ENCODE assay signal across 15 mouse cellular contexts in the genomic region with DNA sequence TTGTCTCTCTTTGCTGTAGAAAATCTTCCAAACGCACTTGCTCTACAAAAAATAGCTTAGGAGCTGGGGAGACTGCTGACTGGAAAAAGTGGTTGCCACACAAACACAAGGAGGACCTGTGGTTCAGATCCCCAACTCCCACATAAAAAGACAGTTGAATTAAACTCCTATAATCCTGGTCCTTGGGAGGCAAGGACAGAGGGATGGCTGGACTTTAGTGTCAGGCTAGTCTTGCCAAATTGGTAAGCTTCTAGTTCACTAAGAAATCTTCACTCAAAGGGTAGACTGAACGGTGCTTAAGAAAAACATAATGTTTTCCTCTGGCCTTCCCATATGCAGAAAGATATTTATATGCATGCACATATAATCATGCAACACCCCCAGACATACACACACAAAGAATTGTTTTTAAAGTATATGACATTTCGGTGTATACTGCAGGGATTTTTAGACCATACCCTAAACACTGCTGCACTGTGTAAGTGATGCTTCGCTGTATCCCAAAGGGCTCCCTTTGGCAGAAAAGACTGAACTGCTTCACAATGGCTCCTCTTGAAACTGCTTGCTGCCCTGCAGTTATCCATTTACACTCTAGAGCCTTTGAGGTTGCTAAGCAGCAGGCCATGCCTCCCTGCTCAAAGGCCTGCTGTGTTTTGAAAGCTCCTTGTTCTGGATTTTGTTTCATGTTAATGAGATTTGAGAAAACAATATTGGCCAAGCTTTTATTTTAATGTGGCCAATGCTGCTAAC.
A peak's percentile ranks its signal among the peaks of the same experiment; 100 is the strongest.
DNase-seq lines count a peak whose midpoint lies in the region; ATAC-seq lines count a peak whose summit lies in the region.
"Had no signal": no experiment of that assay in that cellular context is flagged by ENCODE, and none has a peak within 500 bp of the region (broad histone marks: within the 10 kb centered on the region; RNA-seq: fewer than 3 reads in every experiment).

No protein-coding gene starts in this region.

- no peak overlapping the region for H3K9ac ChIP-seq in midbrain, embryonic 15.5 days
- H3K9ac ChIP-seq in liver, embryonic 12.5 days: no peak overlapping the region
- H3K9ac ChIP-seq: embryonic facial prominence, embryonic 15.5 days; liver, embryonic 14.5 days had no signal

- H3K4me2 ChIP-seq in midbrain, embryonic 15.5 days: no peak overlapping the region
- H3K4me2 ChIP-seq in liver, embryonic 12.5 days: no peak overlapping the region
- H3K4me2 ChIP-seq: embryonic facial prominence, embryonic 15.5 days had no signal

- ATAC-seq in midbrain, embryonic 15.5 days (replicated peaks): peak; percentile 96
- ATAC-seq in liver, embryonic 12.5 days: no peak
- no peak for ATAC-seq in megakaryocyte, adult 5-6 weeks (ENCODE audit: poor library complexity, severe bottlenecking)
- ATAC-seq: activated CD4-positive, CD25-positive, alpha-beta regulatory T cell, adult 4 months had no signal

- peaks cover 11% of the 10 kb centered on the region for H3K4me1 ChIP-seq in hindbrain, embryonic 10.5 days (replicated peaks)
- 0 out of 2 replicates have a peak, but pooled peaks cover 8% of the 10 kb centered on the region for H3K4me1 ChIP-seq in midbrain, embryonic 15.5 days
- no peaks in the 10 kb centered on the region for H3K4me1 ChIP-seq in liver, embryonic 12.5 days
- H3K4me1 ChIP-seq: embryonic facial prominence, embryonic 15.5 days had no signal

- no peaks in the 10 kb centered on the region for H3K36me3 ChIP-seq in hindbrain, embryonic 10.5 days
- no peaks in the 10 kb centered on the region for H3K36me3 ChIP-seq in midbrain, embryonic 15.5 days (replicated peaks)
- H3K36me3 ChIP-seq in liver, embryonic 12.5 days: no peaks in the 10 kb centered on the region
- H3K36me3 ChIP-seq: embryonic facial prominence, embryonic 15.5 days had no signal

- DNase-seq in layer of hippocampus, adult 8-10 months (ENCODE audit: low spot score in 2 of 2): peak; percentile 7 to 14
- no peak for DNase-seq in layer of hippocampus, postnatal 36 days
- peak; percentile 41 for DNase-seq in embryo, embryonic 10 days (ENCODE audit: low spot score)
- peak; percentile 24 for DNase-seq in hindbrain, embryonic 10.5 days (ENCODE audit: low spot score)
- DNase-seq in adrenal gland, adult 8-10 months: no peak
- DNase-seq: gastrocnemius, postnatal 14 days had no signal

- no peaks in the 10 kb centered on the region for H3K27me3 ChIP-seq in hindbrain, embryonic 10.5 days (ENCODE audit: insufficient read depth, poor library complexity, severe bottlenecking)
- no peaks in the 10 kb centered on the region for H3K27me3 ChIP-seq in midbrain, embryonic 15.5 days (replicated peaks)
- H3K27me3 ChIP-seq in liver, embryonic 12.5 days (replicated peaks): no peaks in the 10 kb centered on the region
- H3K27me3 ChIP-seq: CH12.LX; embryonic facial prominence, embryonic 15.5 days had no signal

- 43% methylated on average over 4 of the region's 4 CpGs for WGBS in hindbrain, embryonic 10.5 days
- WGBS in midbrain, embryonic 15.5 days: 19% methylated on average over 4 of the region's 4 CpGs
- 46% methylated on average over 4 of the region's 4 CpGs for WGBS in liver, embryonic 12.5 days (ENCODE audit: insufficient replicate concordance)

- no peak overlapping the region for H3K4me3 ChIP-seq in hindbrain, embryonic 10.5 days
- H3K4me3 ChIP-seq in midbrain, embryonic 15.5 days: no peak overlapping the region
- H3K4me3 ChIP-seq in liver, embryonic 12.5 days: no peak overlapping the region
- H3K4me3 ChIP-seq: embryonic facial prominence, embryonic 15.5 days; layer of hippocampus, adult 2 months; myocyte had no signal

- H3K27ac ChIP-seq in hindbrain, embryonic 10.5 days: peak overlapping the region; percentile 62
- peak overlapping the region; percentile 35 for H3K27ac ChIP-seq in midbrain, embryonic 15.5 days
- H3K27ac ChIP-seq in liver, embryonic 12.5 days: no peak overlapping the region
- H3K27ac ChIP-seq: embryonic facial prominence, embryonic 15.5 days; layer of hippocampus, adult 2 months; liver, embryonic 14.5 days had no signal

- H3K9me3 ChIP-seq in hindbrain, embryonic 10.5 days: no peaks in the 10 kb centered on the region
- H3K9me3 ChIP-seq in midbrain, embryonic 15.5 days: no peaks in the 10 kb centered on the region
- H3K9me3 ChIP-seq in liver, embryonic 12.5 days (replicated peaks): no peaks in the 10 kb centered on the region
- H3K9me3 ChIP-seq: embryonic facial prominence, embryonic 15.5 days had no signal

Comparison
In these comparisons a context has a peak if more than half of its experiments do, and no peak if none do; other contexts are left out.
1. DNase-seq: peak in layer of hippocampus, adult 8-10 months (2 of 2), embryo, embryonic 10 days (single experiment) and hindbrain, embryonic 10.5 days (single experiment); none in layer of hippocampus, postnatal 36 days (0 of 2) and adrenal gland, adult 8-10 months (single experiment).